Mouse (Mus musculus): ENCODE data around the gene Eif2s3y. TPM values are rescaled to one million over a fixed set of nuclear protein-coding genes. Genes with fewer than 3 reads are reported as not detected.

Eif2s3y gene
- polyA plus RNA-seq (2017; shearing (Covaris generic)): 172 TPM

GRCm38 (mm10) chrY:1009882-1010751 lies at the start of gene Eif2s3y:
Gene Eif2s3y, plus strand, starts transcription at chrY:1010543.

Other genes with a start within 250 kb of the Eif2s3y start
- gene Zfy1, start 213.1 kb upstream of the Eif2s3y start, polyA plus RNA-seq (2017; shearing (Covaris generic)): not detected
- gene Uba1y, start 191.9 kb upstream of the Eif2s3y start, polyA plus RNA-seq (2017; shearing (Covaris generic)): not detected
- gene Kdm5d, start 112.8 kb upstream of the Eif2s3y start, polyA plus RNA-seq (2017; shearing (Covaris generic)): 27.4 TPM
- gene Uty, start 235.2 kb downstream of the Eif2s3y start, polyA plus RNA-seq (2017; shearing (Covaris generic)): 57.3 TPM

All from effector memory CD4-positive, alpha-beta T cell, adult 5 months (primary cell).